Mouse (Mus musculus) embryonic fibroblast, embryonic 13.5 days (primary cell): Measurements from ENCODE around the gene Etl4.

Source experiments
- CTCF ChIP-seq: IDR thresholded peaks from 2 replicates; pipeline ENCODE4 v1.5.1; 2011; ENCODE audit warnings: mild to moderate bottlenecking, control low read depth, low read length, moderate library complexity, borderline replicate concordance; ENCODE audit not compliant: insufficient read depth
- POLR2A ChIP-seq: IDR thresholded peaks from 2 replicates; pipeline ENCODE4 v1.6.1; 2011; ENCODE audit warnings: low read depth, mild to moderate bottlenecking, control low read depth, low read length, moderate library complexity

DNA sequence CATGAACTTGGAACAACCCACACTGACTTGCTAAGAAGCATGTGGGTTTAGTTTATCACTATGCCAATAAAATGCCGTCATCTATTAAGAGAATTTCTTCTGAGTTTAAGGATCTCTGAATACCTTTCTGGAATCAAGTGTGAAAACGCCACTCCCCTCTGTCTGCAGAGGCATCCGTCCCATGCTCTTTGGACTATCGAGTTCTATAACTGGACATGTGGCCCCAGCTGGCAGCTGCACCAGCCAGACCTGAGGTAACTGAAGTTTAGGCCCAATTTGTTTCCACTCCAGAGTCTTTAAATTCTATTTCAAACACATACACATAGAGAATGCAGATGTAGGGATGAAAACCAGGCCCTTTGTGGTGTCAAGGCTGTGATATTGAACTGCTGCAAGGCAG, 795.5 kb downstream of the Etl4 start:
- TF ChIP-seq POLR2A (no peak), CTCF (no peak)
